Mouse (Mus musculus) bone marrow macrophage, adult 2 months (primary cell): ENCODE data around the gene Dnm3.

Experiments
- CTCF ChIP-seq: IDR thresholded peaks from 2 replicates; pipeline ENCODE4 v1.5.1; 2012; ENCODE audit warnings: low read depth, mild to moderate bottlenecking, low read length, moderate library complexity
- POLR2A ChIP-seq: IDR thresholded peaks from 2 replicates; pipeline ENCODE4 v1.6.1; 2012; ENCODE audit warnings: mild to moderate bottlenecking, low read depth, low read length, borderline replicate concordance

DNA sequence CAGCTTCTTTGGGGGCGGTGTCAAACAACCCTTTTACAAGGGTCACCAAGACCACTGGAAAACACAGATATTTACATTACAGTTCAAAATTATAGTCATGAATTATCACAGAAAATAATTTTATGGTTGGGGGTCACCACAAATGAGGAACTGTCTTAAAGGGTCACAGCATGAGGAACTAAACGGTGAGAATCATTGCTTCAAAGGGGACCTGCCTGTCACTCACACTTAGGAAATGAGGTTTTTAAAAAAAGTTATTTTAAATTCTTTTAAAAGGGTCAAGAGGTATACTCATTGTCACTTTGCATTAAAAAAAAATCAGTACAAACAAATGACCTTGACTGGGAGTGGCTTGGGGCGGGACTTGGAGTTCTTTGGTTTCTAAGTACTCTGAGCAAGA lies 330.3 kb downstream of the Dnm3 start:
- TF ChIP-seq CTCF = no peak
- TF ChIP-seq POLR2A = no peak
